Mouse (Mus musculus) lung, postnatal 0 days (tissue): ENCODE measurements around the gene Dgki. TPM values are rescaled to one million over a fixed set of nuclear protein-coding genes. Genes with fewer than 3 reads are reported as not detected.

ENCODE experiments used
- ATAC-seq: fragments of 200-750 bp; cut with Nextera tagmentation; 2 replicates; pipeline ENCODE4 v1.8.0; 2017; ENCODE audit warnings: moderate library complexity
- DNase-seq: peaks from one replicate; pipeline ENCODE4 v3.0.0-alpha.2; 2016; ENCODE audit warnings: low spot score
- H3K27ac ChIP-seq: fragments of 300-500 bp; sonication (generic); 2 replicates; pipeline ENCODE4 v1.5.1; 2014; ENCODE audit warnings: antibody characterized with exemption, mild to moderate bottlenecking, low read length, mixed read lengths
- H3K27me3 ChIP-seq: fragments of 300-500 bp; sonication (generic); replicated peaks from 2 replicates; pipeline ENCODE4 v1.6.1; 2014; ENCODE audit warnings: low read length, mixed read lengths; ENCODE audit not compliant: insufficient read depth
- H3K36me3 ChIP-seq: fragments of 300-500 bp; sonication (generic); 2 replicates; pipeline ENCODE4 v1.6.1; 2014; ENCODE audit warnings: low read length, mixed read lengths; ENCODE audit not compliant: insufficient read depth
- H3K4me1 ChIP-seq: fragments of 300-500 bp; sonication (generic); 2 replicates; pipeline ENCODE4 v1.6.1; 2014; ENCODE audit warnings: antibody characterized with exemption, low read depth, low read length, mixed read lengths; ENCODE audit not compliant: insufficient read depth
- H3K4me2 ChIP-seq: fragments of 300-500 bp; sonication (generic); replicated peaks from 2 replicates; pipeline ENCODE4 v1.6.1; 2014; ENCODE audit warnings: low read depth, mild to moderate bottlenecking, low read length, moderate library complexity, mixed read lengths
- H3K4me3 ChIP-seq: fragments of 300-500 bp; sonication (generic); 2 replicates; pipeline ENCODE4 v1.5.1; 2014; ENCODE audit warnings: low read depth, low read length
- H3K9ac ChIP-seq: fragments of 300-500 bp; sonication (generic); replicated peaks from 2 replicates; pipeline ENCODE4 v1.6.1; 2014; ENCODE audit warnings: low read depth, mild to moderate bottlenecking
- H3K9me3 ChIP-seq: fragments of 300-500 bp; sonication (generic); 2 replicates; pipeline ENCODE4 v1.6.1; 2016; ENCODE audit warnings: low read length, mixed read lengths
- CTCF ChIP-seq: IDR thresholded peaks from 2 replicates; pipeline ENCODE4 v1.5.1; 2016; ENCODE audit warnings: antibody characterized with exemption, mild to moderate bottlenecking
- EP300 ChIP-seq: IDR thresholded peaks from 2 replicates; pipeline ENCODE4 v1.6.1; 2016; ENCODE audit warnings: antibody characterized with exemption, mild to moderate bottlenecking, control low read depth
- WGBS: fragments of 180-500 bp; shearing (Covaris S2); extraction: QIAGEN DNeasy Blood & Tissue Kit; methylation state at CpG from one replicate; pipeline ENCODE4 v1.1.7; 2014; 5-methylcytosine and 5-hydroxymethylcytosine counted together
- polyA plus RNA-seq: library from polyadenylated mRNA; unstranded; fragments of >200 nt; fragmentation: Nextera tagmentation; extraction: Ambion mirVana; gene quantifications from 2 replicates; pipeline ENCODE4 v1.2.1, GENCODE M21; 2015

The Dgki gene
- 0.33 and 0.45 TPM in 2 replicates for polyA plus RNA-seq

- Histone ChIP-seq H3K9ac (no peak within 1 kb of the TSS), H3K36me3 (no peaks in the 10 kb centered on the region), H3K27me3 (peaks cover 25% of the 10 kb centered on the region), H3K4me3 (peak within 1 kb of the TSS; percentile 52), H3K4me2 (peak within 1 kb of the TSS; percentile 89), H3K27ac (no peak within 1 kb of the TSS), H3K4me1 (peaks cover 2% of the 10 kb centered on the region; the same call in 1 of the 2 replicates), H3K9me3 (no peaks in the 10 kb centered on the region)
- TF ChIP-seq CTCF (no peak), EP300 (no peak)
- peak; percentile 38 for ATAC-seq
- WGBS = 5% methylated on average over 42 of the region's 65 CpGs
- peak; percentile 22 for DNase-seq
Observed at GRCm38 (mm10) chr6:37299562-37300390, at the start of gene Dgki. Gene Dgki, minus strand, starts transcription at chr6:37300184.

GRCm38 (mm10) chr6:37347606-37348005, 47.6 kb upstream of the Dgki start:
- H3K36me3 ChIP-seq = peaks cover 6% of the 10 kb centered on the region; the same call in 1 of the 2 replicates
- no peak overlapping the region for H3K27ac ChIP-seq
- TF ChIP-seq CTCF (no peak), EP300 (no peak)
- WGBS = 78% methylated on average over 5 of the region's 5 CpGs
- no peak overlapping the region for H3K4me3 ChIP-seq
- no peaks in the 10 kb centered on the region for H3K9me3 ChIP-seq
- DNase-seq (no peak), ATAC-seq (no peak)
- H3K4me1 ChIP-seq = no peaks in the 10 kb centered on the region
- no peaks in the 10 kb centered on the region for H3K27me3 ChIP-seq
- no peak overlapping the region for H3K4me2 ChIP-seq
- no peak overlapping the region for H3K9ac ChIP-seq

- no peaks in the 10 kb centered on the region for H3K27me3 ChIP-seq
- TF ChIP-seq CTCF (no peak), EP300 (no peak)
- no peak for ATAC-seq
- H3K4me1 ChIP-seq = peaks cover 7% of the 10 kb centered on the region; the same call in 1 of the 2 replicates
- no peak overlapping the region for H3K27ac ChIP-seq
- no peaks in the 10 kb centered on the region for H3K9me3 ChIP-seq
- no peak overlapping the region for H3K4me2 ChIP-seq
- H3K36me3 ChIP-seq = peaks cover 20% of the 10 kb centered on the region; the same call in 1 of the 2 replicates
- H3K4me3 ChIP-seq = no peak overlapping the region
- no peak overlapping the region for H3K9ac ChIP-seq
- no peak for DNase-seq
- 77% methylated on average over 5 of the region's 5 CpGs for WGBS
Observed at GRCm38 (mm10) chr6:37338055-37338454, 38.1 kb upstream of the Dgki start.

GRCm38 (mm10) chr6:37336831-37337260, 36.9 kb upstream of the Dgki start:
- peaks cover 30% of the 10 kb centered on the region; the same call in 1 of the 2 replicates for H3K36me3 ChIP-seq
- TF ChIP-seq EP300 (0 out of 2 replicates have a peak, but pooled peaks have one; percentile 43), CTCF (no peak)
- DNase-seq (peak; percentile 79), ATAC-seq (peak; percentile 81)
- H3K27me3 ChIP-seq = no peaks in the 10 kb centered on the region
- H3K27ac ChIP-seq = peak overlapping the region; percentile 63; the same call in 1 of the 2 replicates
- H3K4me2 ChIP-seq = no peak overlapping the region
- H3K9ac ChIP-seq = no peak overlapping the region
- H3K4me1 ChIP-seq = peaks cover 7% of the 10 kb centered on the region; the same call in 1 of the 2 replicates
- H3K4me3 ChIP-seq = no peak overlapping the region
- H3K9me3 ChIP-seq = no peaks in the 10 kb centered on the region
- 26% methylated on average over 5 of the region's 5 CpGs for WGBS

- peaks cover 35% of the 10 kb centered on the region; the same call in 1 of the 2 replicates for H3K36me3 ChIP-seq
- peaks cover 7% of the 10 kb centered on the region; the same call in 1 of the 2 replicates for H3K4me1 ChIP-seq
- H3K9ac ChIP-seq = no peak overlapping the region
- TF ChIP-seq CTCF = no peak
- no peak for TF ChIP-seq EP300
- H3K4me3 ChIP-seq = no peak overlapping the region
- 0 out of 2 replicates have a peak overlapping the region, but pooled peaks have one; percentile 44 for H3K27ac ChIP-seq
- H3K27me3 ChIP-seq = no peaks in the 10 kb centered on the region
- no peaks in the 10 kb centered on the region for H3K9me3 ChIP-seq
- DNase-seq (no peak), ATAC-seq (no peak)
- H3K4me2 ChIP-seq = no peak overlapping the region
- WGBS = 55% methylated on average over 7 of the region's 7 CpGs
Observed at GRCm38 (mm10) chr6:37336381-37336780, 36.4 kb upstream of the Dgki start.

- Histone ChIP-seq H3K9ac (no peak overlapping the region), H3K9me3 (no peaks in the 10 kb centered on the region), H3K4me1 (peaks cover 11% of the 10 kb centered on the region; the same call in 1 of the 2 replicates), H3K27me3 (no peaks in the 10 kb centered on the region), H3K27ac (no peak overlapping the region), H3K36me3 (peaks cover 36% of the 10 kb centered on the region; the same call in 1 of the 2 replicates), H3K4me3 (no peak overlapping the region), H3K4me2 (no peak overlapping the region)
- no peak for ATAC-seq
- TF ChIP-seq CTCF = no peak
- no peak for TF ChIP-seq EP300
- no peak for DNase-seq
- WGBS = 67% methylated on average over 10 of the region's 10 CpGs
Observed at GRCm38 (mm10) chr6:37332846-37333245, 32.9 kb upstream of the Dgki start.
